Mouse (Mus musculus) layer of hippocampus, adult 2 months (tissue): ENCODE results near the gene BC024978. TPM values are rescaled to one million over a fixed set of nuclear protein-coding genes. Genes with fewer than 3 reads are reported as not detected.

Experiments
- DNase-seq, 2 experiments: peaks; one replicate each; pipeline ENCODE4 v3.0.0; 2022; ENCODE audit warnings: low spot score in 2 of 2
- H3K27ac ChIP-seq: fragments of 200-600 bp; 2 replicates; pipeline ENCODE4 v1.8.1; 2022
- H3K4me3 ChIP-seq: fragments of 200-600 bp; 2 replicates; pipeline ENCODE4 v1.8.1; 2022; ENCODE audit warnings: mild to moderate bottlenecking
- CTCF ChIP-seq: fragments of 200-600 bp; conservative IDR thresholded peaks from 2 replicates; pipeline ENCODE4 v1.8.1; 2022; ENCODE audit warnings: antibody characterized with exemption, mild to moderate bottlenecking, moderate library complexity
- total RNA-seq, 2 experiments: library from RNA; stranded (reverse); gene quantifications; 2 replicates each; pipeline ENCODE4 v1.2.3; 2021

BC024978 gene
- total RNA-seq, 2 experiments from 2014 or later = 19.5 to 21.7 TPM

GRCm38 (mm10) chr7:27212626-27213025, 17.0 kb downstream of the BC024978 start:
- TF ChIP-seq CTCF = no peak
- Histone ChIP-seq H3K4me3 (no peak overlapping the region), H3K27ac (no peak overlapping the region)
- DNase-seq = no peak

GRCm38 (mm10) chr7:27218586-27218985, 23.0 kb downstream of the BC024978 start:
- Histone ChIP-seq H3K4me3 (no peak overlapping the region), H3K27ac (peak overlapping the region; percentile 41; the same call in 1 of the 2 replicates)
- no peak for DNase-seq
- no peak for TF ChIP-seq CTCF

- no peak for DNase-seq
- TF ChIP-seq CTCF = no peak
- no peak overlapping the region for H3K4me3 ChIP-seq
Measured at GRCm38 (mm10) chr7:27219937-27220336, 24.4 kb downstream of the BC024978 start.

GRCm38 (mm10) chr7:27221939-27222338, 26.4 kb downstream of the BC024978 start:
- TF ChIP-seq CTCF = no peak
- no peak overlapping the region for H3K27ac ChIP-seq
- no peak overlapping the region for H3K4me3 ChIP-seq

More at GRCm38 (mm10) chr7:27219937-27220336, 24.4 kb downstream of the BC024978 start:
- H3K27ac ChIP-seq = no peak overlapping the region

GRCm38 (mm10) chr7:27222538-27222937, 27.0 kb downstream of the BC024978 start:
- no peak overlapping the region for H3K4me3 ChIP-seq
- no peak for DNase-seq
- TF ChIP-seq CTCF = no peak
- no peak overlapping the region for H3K27ac ChIP-seq

More at GRCm38 (mm10) chr7:27221939-27222338, 26.4 kb downstream of the BC024978 start:
- DNase-seq = no peak

- Histone ChIP-seq H3K27ac (peak overlapping the region; percentile 84), H3K4me3 (peak overlapping the region; percentile 97)
- peak in 1 of 2 experiments; percentile 44 for DNase-seq
- no peak for TF ChIP-seq CTCF
Measured at GRCm38 (mm10) chr7:27224877-27225575, 29.4 kb downstream of the BC024978 start.

- peak overlapping the region; percentile 84 for H3K27ac ChIP-seq
- TF ChIP-seq CTCF = no peak
Measured at GRCm38 (mm10) chr7:27227276-27227675, 31.7 kb downstream of the BC024978 start.

GRCm38 (mm10) chr7:27227676-27228075, 32.1 kb downstream of the BC024978 start:
- peak overlapping the region; percentile 84 for H3K27ac ChIP-seq
- DNase-seq = no peak
- H3K4me3 ChIP-seq = peak overlapping the region; percentile 97
- no peak for TF ChIP-seq CTCF

More at GRCm38 (mm10) chr7:27227276-27227675, 31.7 kb downstream of the BC024978 start:
- DNase-seq = no peak
- peak overlapping the region; percentile 97 for H3K4me3 ChIP-seq

GRCm38 (mm10) chr7:27228281-27228821, 32.8 kb downstream of the BC024978 start, which contains the start of gene Itpkc:
TSS of gene Itpkc (minus strand) at chr7:27228661.
- Histone ChIP-seq H3K27ac (peak within 1 kb of the TSS; percentile 84), H3K4me3 (peak within 1 kb of the TSS; percentile 97)
- no peak; the same call in 1 of the 2 replicates for TF ChIP-seq CTCF
- peak; percentile 92 for DNase-seq

GRCm38 (mm10) chr7:27228865-27229264, 33.3 kb downstream of the BC024978 start:
- Histone ChIP-seq H3K27ac (peak overlapping the region; percentile 84), H3K4me3 (peak overlapping the region; percentile 97)
- TF ChIP-seq CTCF = no peak
- DNase-seq = no peak

- TF ChIP-seq CTCF = peak; percentile 48
- Histone ChIP-seq H3K4me3 (no peak overlapping the region), H3K27ac (no peak overlapping the region)
- no peak for DNase-seq
Measured at GRCm38 (mm10) chr7:27230781-27231180, 35.2 kb downstream of the BC024978 start.

- peak; percentile 67 to 85 for DNase-seq
- Histone ChIP-seq H3K4me3 (no peak overlapping the region), H3K27ac (peak overlapping the region; percentile 90)
- TF ChIP-seq CTCF = no peak
Measured at GRCm38 (mm10) chr7:27231693-27232331, 36.2 kb downstream of the BC024978 start.

- TF ChIP-seq CTCF = peak; percentile 45
- H3K4me3 ChIP-seq = peak within 1 kb of the TSS; percentile 72
- peak; percentile 88 to 95 for DNase-seq
- peak within 1 kb of the TSS; percentile 90 for H3K27ac ChIP-seq
Measured at GRCm38 (mm10) chr7:27232781-27233281, 37.2 kb downstream of the BC024978 start, which contains the start of gene Coq8b. TSS of gene Coq8b (plus strand) at chr7:27233023.
